Mouse (Mus musculus) stomach, postnatal 0 days (tissue): ENCODE data around the gene Znrf4.

ENCODE experiments used
- CTCF ChIP-seq: IDR thresholded peaks from 2 replicates; pipeline ENCODE4 v1.5.1; 2016; ENCODE audit warnings: antibody characterized with exemption, low read depth, mild to moderate bottlenecking, moderate library complexity
- EP300 ChIP-seq: optimal IDR thresholded peaks from 2 replicates; pipeline ENCODE3; 2016; ENCODE audit warnings: antibody characterized with exemption

- TF ChIP-seq CTCF (no peak), EP300 (no peak)
These were observed 18.4 kb downstream of the Znrf4 start for GRCm38 (mm10) chr17:56493841-56494240.
